ENCODE assay signal across 8 mouse cellular contexts in genomic region chr12:86823855-86824589, GRCm38 (mm10).
DNase-seq lines count a peak whose midpoint lies in the region; ATAC-seq and TF ChIP-seq lines count a peak whose summit lies in the region.

No protein-coding gene starts in this region.

- peak overlapping the region; percentile 23 for H3K4me3 ChIP-seq in embryonic facial prominence, embryonic 13.5 days
- H3K4me3 ChIP-seq in limb, embryonic 15.5 days: peak overlapping the region; percentile 29
- peak overlapping the region; percentile 20; the same call in 1 of the 2 replicates for H3K4me3 ChIP-seq in midbrain, embryonic 16.5 days (ENCODE audit: low read depth, low read length)
- peak overlapping the region; percentile 23; the same call in 1 of the 2 replicates for H3K4me3 ChIP-seq in spleen, adult 2 months (ENCODE audit: extremely low read depth, insufficient read depth, insufficient read length)

- no peak for TF ChIP-seq CTCF in spleen, adult 2 months (IDR thresholded peaks at IDR 0.05; ENCODE audit: extremely low read depth, insufficient read depth, insufficient read length, insufficient replicate concordance)

- ATAC-seq in embryonic facial prominence, embryonic 13.5 days (ENCODE audit: insufficient number of reproducible peaks, insufficient read depth, low FRiP score, low TSS enrichment, low read depth): peak; percentile 90
- ATAC-seq in limb, embryonic 15.5 days (ENCODE audit: insufficient number of reproducible peaks, low FRiP score, low TSS enrichment, low read depth): peak; percentile 91
- ATAC-seq in midbrain, embryonic 16.5 days: peak; percentile 92

- no peaks in the 10 kb centered on the region for H3K36me3 ChIP-seq in embryonic facial prominence, embryonic 13.5 days
- no peaks in the 10 kb centered on the region for H3K36me3 ChIP-seq in limb, embryonic 15.5 days
- H3K36me3 ChIP-seq in midbrain, embryonic 16.5 days (ENCODE audit: control insufficient read depth, insufficient read depth, low read length): no peaks in the 10 kb centered on the region
- H3K36me3 ChIP-seq in spleen, adult 2 months (ENCODE audit: control insufficient read depth, insufficient read depth, low read length): no peaks in the 10 kb centered on the region

- no peaks in the 10 kb centered on the region for H3K27me3 ChIP-seq in embryonic facial prominence, embryonic 13.5 days
- H3K27me3 ChIP-seq in limb, embryonic 15.5 days: no peaks in the 10 kb centered on the region
- no peaks in the 10 kb centered on the region for H3K27me3 ChIP-seq in midbrain, embryonic 16.5 days (ENCODE audit: control insufficient read depth, insufficient read depth, low read depth, low read length)
- H3K27me3 ChIP-seq in spleen, adult 2 months (ENCODE audit: control insufficient read depth, insufficient read depth, low read length): no peaks in the 10 kb centered on the region

- H3K4me1 ChIP-seq in embryonic facial prominence, embryonic 13.5 days: peaks cover 63% of the 10 kb centered on the region
- peaks cover 52% of the 10 kb centered on the region for H3K4me1 ChIP-seq in limb, embryonic 15.5 days
- peaks cover 48% of the 10 kb centered on the region for H3K4me1 ChIP-seq in midbrain, embryonic 16.5 days (ENCODE audit: control insufficient read depth, insufficient read depth, low read length)
- peaks cover 33% of the 10 kb centered on the region; the same call in 1 of the 2 replicates for H3K4me1 ChIP-seq in spleen, adult 2 months (ENCODE audit: control insufficient read depth, insufficient read depth, insufficient read length)

- peak; percentile 95 for DNase-seq in 3T3-L1 (ENCODE audit: low read depth, low spot score)
- peak; percentile 92 for DNase-seq in adrenal gland, postnatal 25 days
- DNase-seq in heart, adult 8-10 months (ENCODE audit: low spot score): peak; percentile 94
- DNase-seq in kidney, adult 8-10 months: peak; percentile 95 to 97
- peak; percentile 84 to 91 for DNase-seq in spleen, adult 2 months (ENCODE audit: low read depth in 1 of 2, low spot score in 2 of 2)

- H3K9ac ChIP-seq in embryonic facial prominence, embryonic 13.5 days: peak overlapping the region; percentile 67
- H3K9ac ChIP-seq in limb, embryonic 15.5 days: peak overlapping the region; percentile 26; the same call in 1 of the 2 replicates
- H3K9ac ChIP-seq in midbrain, embryonic 16.5 days (ENCODE audit: low read depth, low read length): peak overlapping the region; percentile 68

- 1% methylated on average over 29 of the region's 29 CpGs for WGBS in embryonic facial prominence, embryonic 13.5 days
- under 1% methylated on average over 29 of the region's 29 CpGs for WGBS in limb, embryonic 15.5 days
- under 1% methylated on average over 29 of the region's 29 CpGs for WGBS in midbrain, embryonic 16.5 days
- WGBS in spleen, adult 2 months: under 1% methylated on average over 29 of the region's 29 CpGs

- no peak for TF ChIP-seq POLR2A in spleen, adult 2 months (IDR thresholded peaks at IDR 0.05; ENCODE audit: low read depth, low read length)

- peak overlapping the region; percentile 53 for H3K4me2 ChIP-seq in embryonic facial prominence, embryonic 13.5 days
- peak overlapping the region; percentile 46 for H3K4me2 ChIP-seq in limb, embryonic 15.5 days
- peak overlapping the region; percentile 51 for H3K4me2 ChIP-seq in midbrain, embryonic 16.5 days (ENCODE audit: low read length)

- H3K9me3 ChIP-seq in embryonic facial prominence, embryonic 13.5 days: no peaks in the 10 kb centered on the region
- no peaks in the 10 kb centered on the region for H3K9me3 ChIP-seq in limb, embryonic 15.5 days
- no peaks in the 10 kb centered on the region for H3K9me3 ChIP-seq in midbrain, embryonic 16.5 days (replicated peaks; ENCODE audit: control insufficient read depth, low read length, poor library complexity, severe bottlenecking)

- H3K27ac ChIP-seq in embryonic facial prominence, embryonic 13.5 days: peak overlapping the region; percentile 99
- H3K27ac ChIP-seq in limb, embryonic 15.5 days: peak overlapping the region; percentile 97
- peak overlapping the region; percentile 99 for H3K27ac ChIP-seq in midbrain, embryonic 16.5 days (ENCODE audit: low read length)
- peak overlapping the region; percentile 94 for H3K27ac ChIP-seq in spleen, adult 2 months (ENCODE audit: insufficient read depth, low read length)

Comparison
In these comparisons a context has a peak if more than half of its experiments do, and no peak if none do; other contexts are left out.
1. Peak in every context shown above with its lines: DNase-seq, ATAC-seq, H3K4me3 ChIP-seq and H3K27ac ChIP-seq.